Mouse (Mus musculus) midbrain, embryonic 16.5 days (tissue): ENCODE results near the gene Eif4g3. TPM values are rescaled to one million over a fixed set of nuclear protein-coding genes. Genes with fewer than 3 reads are reported as not detected.

Experiments used
- ATAC-seq: fragments of 200-750 bp; cut with Nextera tagmentation; 2 replicates; pipeline ENCODE4 v1.8.0; 2017; ENCODE audit warnings: moderate TSS enrichment
- H3K27ac ChIP-seq: fragments of 300-500 bp; sonication (generic); 2 replicates; pipeline ENCODE4 v1.5.1; 2014; ENCODE audit warnings: mild to moderate bottlenecking, low read length, mixed read lengths
- H3K27me3 ChIP-seq: fragments of 300-500 bp; sonication (generic); 2 replicates; pipeline ENCODE4 v1.6.1; 2014; ENCODE audit warnings: low read depth, low read length, mixed read lengths; ENCODE audit not compliant: control insufficient read depth, insufficient read depth
- H3K36me3 ChIP-seq: fragments of 300-500 bp; sonication (generic); 2 replicates; pipeline ENCODE4 v1.6.1; 2014; ENCODE audit warnings: mild to moderate bottlenecking, low read length, moderate library complexity, mixed read lengths; ENCODE audit not compliant: control insufficient read depth, insufficient read depth
- H3K4me1 ChIP-seq: fragments of 300-500 bp; sonication (generic); 2 replicates; pipeline ENCODE4 v1.6.1; 2014; ENCODE audit warnings: mild to moderate bottlenecking, low read length, mixed read lengths; ENCODE audit not compliant: control insufficient read depth, insufficient read depth
- H3K4me2 ChIP-seq: fragments of 300-500 bp; sonication (generic); 2 replicates; pipeline ENCODE4 v1.6.1; 2014; ENCODE audit warnings: mild to moderate bottlenecking, low read length, mixed read lengths
- H3K4me3 ChIP-seq: fragments of 300-500 bp; sonication (generic); 2 replicates; pipeline ENCODE4 v1.5.1; 2014; ENCODE audit warnings: low read depth, mild to moderate bottlenecking, low read length, moderate library complexity, mixed read lengths
- H3K9ac ChIP-seq: fragments of 300-500 bp; sonication (generic); 2 replicates; pipeline ENCODE4 v1.6.1; 2014; ENCODE audit warnings: low read depth, low read length, mixed read lengths
- H3K9me3 ChIP-seq: fragments of 300-500 bp; sonication (generic); replicated peaks from 2 replicates; pipeline ENCODE4 v1.6.1; 2014; ENCODE audit warnings: mild to moderate bottlenecking, low read length, mixed read lengths; ENCODE audit not compliant: control insufficient read depth, poor library complexity, severe bottlenecking
- WGBS: fragments of 180-500 bp; shearing (Covaris S2); extraction: QIAGEN DNeasy Blood & Tissue Kit; methylation state at CpG from one replicate; pipeline ENCODE4 v1.1.7; 2014; 5-methylcytosine and 5-hydroxymethylcytosine counted together
- polyA plus RNA-seq: library from polyadenylated mRNA; unstranded; fragments of >200 nt; fragmentation: Nextera tagmentation; extraction: Ambion mirVana; gene quantifications from 2 replicates; pipeline ENCODE4 v1.2.1, GENCODE M21; 2015

The Eif4g3 gene
- polyA plus RNA-seq, 1 experiment from 2014 or later = 48.7 TPM

DNA sequence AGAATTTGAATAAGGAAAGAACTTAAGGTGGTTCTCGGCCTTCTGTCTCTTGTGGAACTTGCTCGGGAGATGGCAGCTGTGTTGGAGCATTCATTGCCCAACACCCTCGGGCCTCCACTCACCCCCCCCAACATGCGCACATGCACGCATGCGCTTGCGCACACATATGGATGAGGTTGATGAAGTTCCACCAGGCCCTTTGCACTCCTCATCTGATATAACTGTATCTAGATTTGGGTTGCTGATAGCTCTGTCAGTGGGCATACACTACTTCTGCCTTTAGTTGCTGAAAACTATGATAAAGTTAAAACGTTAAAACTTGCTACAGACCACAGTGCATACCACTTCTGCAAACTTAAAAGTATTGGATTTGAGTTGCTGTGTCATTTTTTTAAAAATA is 89.6 kb downstream of the Eif4g3 start:
- Histone ChIP-seq H3K4me3 (no peak overlapping the region), H3K36me3 (no peaks in the 10 kb centered on the region), H3K4me2 (no peak overlapping the region), H3K27ac (no peak overlapping the region), H3K27me3 (no peaks in the 10 kb centered on the region), H3K9me3 (no peaks in the 10 kb centered on the region), H3K4me1 (peaks cover 17% of the 10 kb centered on the region), H3K9ac (no peak overlapping the region)
- ATAC-seq = no peak
- WGBS = 81% methylated on average over 8 of the region's 8 CpGs

DNA sequence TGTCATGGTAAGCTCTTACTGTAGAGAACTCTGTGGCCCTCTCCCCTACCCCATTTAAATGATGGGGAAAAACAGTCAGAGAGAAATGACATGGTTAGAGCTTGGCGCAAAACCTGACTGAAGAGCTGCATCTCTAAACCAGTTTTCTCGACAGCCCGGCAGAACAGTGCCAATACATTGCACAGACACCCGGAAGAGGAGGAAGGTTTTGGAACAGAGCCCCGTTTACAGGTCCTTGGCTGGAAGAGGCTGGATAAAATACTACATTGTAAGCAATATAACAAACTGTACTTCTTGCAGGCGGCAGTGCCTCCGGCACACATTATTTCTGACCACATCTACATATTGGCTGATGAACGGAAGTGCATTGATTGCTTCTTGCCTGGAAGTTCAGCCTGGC is 91.3 kb downstream of the Eif4g3 start:
- H3K27ac ChIP-seq = peak overlapping the region; percentile 24; the same call in 1 of the 2 replicates
- H3K4me3 ChIP-seq = no peak overlapping the region
- H3K9me3 ChIP-seq = no peaks in the 10 kb centered on the region
- no peaks in the 10 kb centered on the region for H3K27me3 ChIP-seq
- no peak overlapping the region for H3K4me2 ChIP-seq
- no peaks in the 10 kb centered on the region for H3K36me3 ChIP-seq
- WGBS = 82% methylated on average over 8 of the region's 8 CpGs
- no peak overlapping the region for H3K9ac ChIP-seq
- ATAC-seq = no peak
- H3K4me1 ChIP-seq = peaks cover 17% of the 10 kb centered on the region

DNA sequence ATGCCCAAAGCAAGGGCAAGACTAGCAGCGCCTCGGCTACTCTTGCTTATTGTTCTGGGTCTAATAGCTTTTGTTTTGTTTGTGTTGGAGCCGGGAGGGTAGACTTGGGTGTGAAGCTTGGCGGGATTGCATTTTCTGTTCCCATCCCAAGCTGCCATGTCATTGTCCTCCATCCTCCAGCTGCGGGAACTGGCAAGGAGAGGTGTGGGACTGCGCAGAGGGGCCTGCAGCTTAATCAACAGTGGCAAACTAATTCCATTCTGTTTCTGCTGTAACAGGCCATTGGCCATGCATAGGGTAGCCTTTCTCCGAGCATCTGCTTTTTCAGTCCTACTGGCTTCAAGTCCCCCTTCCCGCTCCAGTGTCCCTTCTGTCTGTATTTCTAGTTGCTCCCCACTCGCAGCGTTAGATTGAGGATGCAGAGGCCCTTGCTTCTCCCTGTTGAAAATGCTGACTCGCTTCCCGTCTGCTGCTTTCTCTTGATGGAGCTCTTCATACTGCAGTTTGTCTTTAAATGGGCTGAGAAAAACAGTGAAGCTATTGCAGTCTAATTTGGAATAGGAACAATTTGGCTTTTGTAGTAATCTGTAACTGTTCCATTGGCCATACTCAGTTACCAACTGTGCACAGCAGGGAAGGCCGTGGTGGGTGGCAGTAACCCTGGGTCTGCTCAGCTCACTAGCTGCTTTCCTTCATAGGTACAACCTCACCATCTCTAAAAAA is 92.2 kb downstream of the Eif4g3 start:
- no peak for ATAC-seq
- Histone ChIP-seq H3K4me2 (no peak overlapping the region), H3K4me3 (no peak overlapping the region), H3K9ac (no peak overlapping the region), H3K27me3 (no peaks in the 10 kb centered on the region), H3K9me3 (no peaks in the 10 kb centered on the region), H3K27ac (peak overlapping the region; percentile 36; the same call in 1 of the 2 replicates), H3K36me3 (no peaks in the 10 kb centered on the region), H3K4me1 (peaks cover 17% of the 10 kb centered on the region)
- 60% methylated on average over 13 of the region's 13 CpGs for WGBS

DNA sequence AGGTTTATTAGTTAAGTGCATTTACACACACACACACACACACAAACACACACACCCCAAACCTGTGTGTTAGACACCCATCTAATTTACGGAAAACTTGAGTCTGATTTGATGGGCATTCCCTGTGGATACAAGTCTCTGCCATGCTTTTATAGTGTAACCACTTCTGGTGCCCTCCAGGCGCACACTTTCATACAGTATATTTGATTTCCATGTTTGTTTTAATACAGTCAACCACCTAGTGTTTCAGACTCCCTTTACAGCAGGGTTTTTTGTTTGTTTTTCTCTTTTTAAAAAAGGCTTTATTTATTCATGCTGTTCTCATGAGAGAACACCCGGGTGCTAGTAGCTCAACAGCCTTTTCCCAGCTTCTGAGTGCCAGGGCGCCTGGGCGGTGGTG is 94.1 kb downstream of the Eif4g3 start:
- Histone ChIP-seq H3K9ac (no peak overlapping the region), H3K4me2 (no peak overlapping the region), H3K4me3 (no peak overlapping the region), H3K27me3 (no peaks in the 10 kb centered on the region), H3K27ac (no peak overlapping the region), H3K36me3 (no peaks in the 10 kb centered on the region), H3K4me1 (peaks cover 10% of the 10 kb centered on the region), H3K9me3 (no peaks in the 10 kb centered on the region)
- ATAC-seq = no peak
- WGBS = 89% methylated on average over 5 of the region's 5 CpGs

DNA sequence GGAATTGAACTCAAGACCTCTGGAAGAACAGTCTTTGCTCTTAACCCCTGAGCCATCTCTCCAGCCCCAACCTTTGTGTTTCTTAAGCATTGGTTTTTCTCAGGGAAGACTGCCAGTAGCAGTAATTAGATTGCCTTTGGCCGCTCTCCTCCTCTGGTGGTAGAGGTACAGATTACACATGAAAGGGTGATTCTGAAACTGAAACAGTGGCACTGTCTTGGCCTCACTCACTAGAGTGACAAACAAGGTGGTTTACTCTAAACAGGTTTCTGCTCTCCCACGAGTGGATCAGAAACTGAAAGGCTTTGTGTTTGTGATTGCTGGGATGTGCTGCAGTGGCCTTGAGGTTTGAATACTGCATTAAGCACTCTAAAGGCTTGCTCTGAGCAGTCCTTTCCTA is 96.7 kb downstream of the Eif4g3 start:
- Histone ChIP-seq H3K27me3 (no peaks in the 10 kb centered on the region), H3K9ac (no peak overlapping the region), H3K9me3 (no peaks in the 10 kb centered on the region), H3K4me3 (no peak overlapping the region), H3K27ac (no peak overlapping the region), H3K4me2 (no peak overlapping the region), H3K4me1 (peaks cover 9% of the 10 kb centered on the region), H3K36me3 (no peaks in the 10 kb centered on the region)
- 76% methylated on average over 2 of the region's 2 CpGs for WGBS
- no peak for ATAC-seq

DNA sequence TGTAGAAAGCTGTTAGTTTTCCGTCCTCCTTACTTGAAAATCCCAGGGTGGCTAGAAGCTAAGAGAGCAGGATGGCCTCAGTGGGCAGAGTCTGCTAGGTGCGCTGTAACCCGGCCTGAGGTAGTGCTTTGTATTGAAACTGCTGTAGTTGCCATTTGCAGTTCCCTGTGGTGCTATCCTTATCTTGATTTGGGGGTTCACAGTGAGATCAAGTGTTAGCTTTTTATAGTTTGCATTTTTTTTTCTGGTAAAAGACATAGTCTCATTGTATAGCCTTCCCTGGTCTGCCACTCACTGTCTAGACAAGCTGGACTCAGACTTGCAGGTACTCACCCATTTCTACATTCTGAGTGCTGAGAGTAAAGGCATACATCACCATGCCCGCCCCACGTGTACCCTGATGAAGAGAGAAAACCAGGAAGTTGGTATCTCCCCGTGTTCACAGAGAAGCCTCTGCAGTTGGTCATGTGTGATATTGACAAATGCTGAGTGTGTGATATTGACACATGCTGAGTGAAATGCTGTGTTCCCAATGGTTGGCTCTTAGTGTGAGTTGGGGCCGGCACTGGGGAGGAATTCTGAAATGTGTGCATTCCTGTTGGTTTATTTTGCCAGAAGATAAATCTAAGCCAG is 98.9 kb downstream of the Eif4g3 start:
- Histone ChIP-seq H3K36me3 (no peaks in the 10 kb centered on the region), H3K4me3 (no peak overlapping the region), H3K9me3 (no peaks in the 10 kb centered on the region), H3K9ac (no peak overlapping the region), H3K4me2 (no peak overlapping the region), H3K4me1 (peaks cover 3% of the 10 kb centered on the region), H3K27ac (no peak overlapping the region), H3K27me3 (no peaks in the 10 kb centered on the region)
- ATAC-seq = no peak
- 89% methylated on average over 7 of the region's 7 CpGs for WGBS

DNA sequence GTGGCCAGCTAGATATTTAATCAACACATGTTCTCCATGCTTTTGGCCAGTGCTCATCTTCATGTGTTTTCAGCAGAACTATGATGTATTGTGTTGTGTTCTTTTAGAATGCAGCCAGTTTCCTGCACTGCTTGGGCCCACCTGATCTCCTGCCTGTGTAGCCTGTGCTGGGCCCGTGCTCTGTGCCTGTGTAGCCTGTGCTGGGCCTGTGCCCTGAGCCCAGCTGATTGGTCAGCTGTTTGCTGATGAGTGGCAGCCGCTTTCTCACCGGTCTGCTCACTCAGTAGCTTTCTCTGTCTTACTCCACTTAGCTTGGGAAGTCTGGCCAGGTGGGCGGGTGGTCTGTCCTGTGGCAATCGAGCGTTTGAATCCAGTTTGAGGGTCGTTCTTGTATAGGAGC is 107.6 kb downstream of the Eif4g3 start:
- no peak overlapping the region for H3K4me2 ChIP-seq
- no peaks in the 10 kb centered on the region for H3K9me3 ChIP-seq
- no peaks in the 10 kb centered on the region for H3K27me3 ChIP-seq
- no peak for ATAC-seq
- no peaks in the 10 kb centered on the region for H3K4me1 ChIP-seq
- H3K9ac ChIP-seq = no peak overlapping the region
- H3K4me3 ChIP-seq = no peak overlapping the region
- H3K36me3 ChIP-seq = peaks cover 24% of the 10 kb centered on the region
- WGBS = 90% methylated on average over 7 of the region's 7 CpGs
- H3K27ac ChIP-seq = no peak overlapping the region

DNA sequence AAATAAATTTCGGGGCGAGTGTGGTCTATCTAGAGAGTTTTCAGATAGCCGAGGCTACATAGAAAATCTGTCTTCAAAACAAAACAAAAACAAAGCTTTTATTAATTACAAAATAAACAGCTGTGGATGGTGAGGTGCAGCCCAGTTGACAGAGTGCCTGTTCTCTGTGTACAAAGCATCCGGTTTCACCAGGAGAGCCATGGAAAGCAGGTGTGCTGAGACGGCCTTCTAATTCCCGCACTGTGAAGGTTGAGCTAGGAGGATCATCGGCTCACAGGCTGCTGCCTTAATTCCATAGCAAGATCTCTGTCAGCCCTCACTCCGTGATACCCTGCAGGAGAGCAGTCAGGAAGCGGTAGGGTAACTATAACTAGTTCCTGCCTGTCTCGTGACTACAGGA is 109.0 kb downstream of the Eif4g3 start:
- Histone ChIP-seq H3K9ac (no peak overlapping the region), H3K27ac (no peak overlapping the region), H3K36me3 (peaks cover 32% of the 10 kb centered on the region), H3K4me1 (no peaks in the 10 kb centered on the region), H3K9me3 (no peaks in the 10 kb centered on the region), H3K4me3 (no peak overlapping the region), H3K4me2 (no peak overlapping the region), H3K27me3 (no peaks in the 10 kb centered on the region)
- WGBS = 84% methylated on average over 10 of the region's 10 CpGs
- ATAC-seq = no peak

DNA sequence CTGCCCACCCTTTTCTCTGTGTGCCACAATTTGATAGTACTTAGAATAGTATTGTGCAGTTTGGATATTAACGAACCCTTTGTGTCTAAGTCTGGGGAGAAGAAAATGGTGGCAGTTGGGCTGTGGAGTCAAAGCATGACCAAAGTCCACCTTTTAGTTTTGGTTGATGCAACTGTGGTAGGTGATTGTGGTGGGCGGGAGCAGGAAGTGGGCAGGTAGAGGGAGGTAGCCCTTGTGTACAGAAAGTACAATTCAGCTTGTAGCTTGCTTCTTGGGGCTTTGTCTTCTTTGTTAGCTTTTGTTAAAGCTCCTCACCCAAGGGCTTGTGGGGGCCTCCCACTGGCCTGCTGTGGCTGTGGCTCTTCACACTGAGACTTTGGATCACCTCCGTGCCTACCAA is 109.6 kb downstream of the Eif4g3 start:
- no peak overlapping the region for H3K9ac ChIP-seq
- H3K4me1 ChIP-seq = no peaks in the 10 kb centered on the region
- H3K4me3 ChIP-seq = no peak overlapping the region
- 84% methylated on average over 3 of the region's 3 CpGs for WGBS
- H3K27me3 ChIP-seq = no peaks in the 10 kb centered on the region
- H3K27ac ChIP-seq = no peak overlapping the region
- no peak overlapping the region for H3K4me2 ChIP-seq
- H3K9me3 ChIP-seq = no peaks in the 10 kb centered on the region
- H3K36me3 ChIP-seq = peaks cover 29% of the 10 kb centered on the region
- no peak for ATAC-seq
